Mouse (Mus musculus): ENCODE results near the gene Furin.

DNA sequence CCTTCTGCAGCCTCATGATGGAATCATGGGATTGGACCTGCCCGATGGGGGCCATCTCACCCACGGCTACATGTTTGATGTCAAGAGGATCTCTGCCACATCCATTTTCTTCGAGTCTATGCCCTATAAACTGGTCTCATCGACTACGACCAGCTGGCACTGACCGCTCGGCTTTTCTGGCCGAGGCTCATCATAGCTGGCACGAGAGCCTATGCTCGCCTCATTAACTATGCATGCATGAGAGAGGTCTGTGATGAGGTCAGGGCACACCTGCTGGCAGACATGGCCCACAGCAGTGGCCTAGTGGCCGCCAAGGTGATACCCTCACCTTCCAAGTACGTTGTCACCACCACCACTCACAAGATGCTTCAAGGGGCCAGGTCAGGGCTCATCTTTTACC is 24.4 kb upstream of the Furin start:
- TF ChIP-seq CTCF (IDR thresholded peaks at IDR 0.05; ENCODE audit: control insufficient read depth, insufficient read depth, insufficient replicate concordance, low read depth, low read length) (no peak), POLR2A (IDR thresholded peaks at IDR 0.05; ENCODE audit: control insufficient read depth, low read depth, low read length) (no peak)
